ENCODE assay signal across 21 mouse cellular contexts in genomic region chr13:72578416-72578815, GRCm38 (mm10). TPM values are rescaled to one million over a fixed set of nuclear protein-coding genes. Genes with fewer than 3 reads are reported as not detected.
DNase-seq lines count a peak whose midpoint lies in the region; ATAC-seq lines count a peak whose summit lies in the region.
"Had no signal": no experiment of that assay in that cellular context is flagged by ENCODE, and none has a peak within 500 bp of the region (broad histone marks: within the 10 kb centered on the region; RNA-seq: fewer than 3 reads in every experiment).

No protein-coding gene starts in this region.

- H3K4me1 ChIP-seq in heart, embryonic 12.5 days (replicated peaks): no peaks in the 10 kb centered on the region
- H3K4me1 ChIP-seq in kidney, embryonic 14.5 days (ENCODE audit: control insufficient read depth, insufficient read depth, low read length): no peaks in the 10 kb centered on the region
- no peaks in the 10 kb centered on the region for H3K4me1 ChIP-seq in neural tube, embryonic 15.5 days
- H3K4me1 ChIP-seq: forebrain, embryonic 10.5 days; forebrain, embryonic 13.5 days; hindbrain, embryonic 12.5 days; hindbrain, embryonic 15.5 days had no signal

- WGBS in heart, embryonic 12.5 days: 67% methylated on average over 3 of the region's 3 CpGs
- WGBS in kidney, embryonic 14.5 days: 84% methylated on average over 3 of the region's 3 CpGs
- WGBS in neural tube, embryonic 15.5 days: 86% methylated on average over 3 of the region's 3 CpGs

- H3K9me3 ChIP-seq in heart, embryonic 12.5 days (replicated peaks): no peaks in the 10 kb centered on the region
- H3K9me3 ChIP-seq in kidney, embryonic 14.5 days (ENCODE audit: control insufficient read depth, low read length): no peaks in the 10 kb centered on the region
- H3K9me3 ChIP-seq in neural tube, embryonic 15.5 days (replicated peaks): no peaks in the 10 kb centered on the region
- H3K9me3 ChIP-seq: forebrain, embryonic 10.5 days; forebrain, embryonic 13.5 days had no signal

- H3K4me3 ChIP-seq in heart, embryonic 12.5 days: no peak overlapping the region
- H3K4me3 ChIP-seq in kidney, embryonic 14.5 days (ENCODE audit: low read length): no peak overlapping the region
- no peak overlapping the region for H3K4me3 ChIP-seq in neural tube, embryonic 15.5 days (replicated peaks)
- H3K4me3 ChIP-seq: forebrain, embryonic 10.5 days; forebrain, embryonic 13.5 days; hindbrain, embryonic 12.5 days; hindbrain, embryonic 15.5 days had no signal

- DNase-seq in heart, adult 11 months: peak; percentile 66
- DNase-seq in kidney, adult 18-20 months: peak; percentile 36
- no peak for DNase-seq in kidney, postnatal 4 days
- peak; percentile 65 for DNase-seq in kidney, adult 9 months
- DNase-seq in kidney, postnatal 36 days: peak; percentile 37 to 61
- DNase-seq: adrenal gland, postnatal 10 days; adrenal gland, postnatal 36 days; cerebellum, adult 18-20 months; cerebellum, adult 9-10 months; cerebellum, postnatal 14 days; gastrocnemius, postnatal 10 days; gastrocnemius, postnatal 36 days had no signal

- no peak overlapping the region for H3K27ac ChIP-seq in heart, embryonic 12.5 days (ENCODE audit: poor library complexity, severe bottlenecking)
- no peak overlapping the region for H3K27ac ChIP-seq in kidney, embryonic 14.5 days (ENCODE audit: low read depth, low read length)
- H3K27ac ChIP-seq in neural tube, embryonic 15.5 days (replicated peaks): no peak overlapping the region
- H3K27ac ChIP-seq: forebrain, embryonic 10.5 days; forebrain, embryonic 13.5 days; hindbrain, embryonic 12.5 days; hindbrain, embryonic 15.5 days had no signal

- H3K27me3 ChIP-seq in heart, embryonic 12.5 days (replicated peaks): no peaks in the 10 kb centered on the region
- H3K27me3 ChIP-seq in kidney, embryonic 14.5 days (ENCODE audit: control insufficient read depth, insufficient read depth, low read length): no peaks in the 10 kb centered on the region
- H3K27me3 ChIP-seq in neural tube, embryonic 15.5 days (replicated peaks): no peaks in the 10 kb centered on the region
- H3K27me3 ChIP-seq: forebrain, embryonic 13.5 days; hindbrain, embryonic 12.5 days; hindbrain, embryonic 15.5 days had no signal

- no peak for ATAC-seq in heart, embryonic 12.5 days (ENCODE audit: insufficient number of reproducible peaks, low FRiP score)
- ATAC-seq in kidney, embryonic 14.5 days (ENCODE audit: low FRiP score, low TSS enrichment): no peak
- ATAC-seq in neural tube, embryonic 15.5 days (ENCODE audit: low FRiP score): no peak
- ATAC-seq: activated CD4-positive, CD25-positive, alpha-beta regulatory T cell, adult 4 months; forebrain, embryonic 13.5 days; forebrain, embryonic 16.5 days had no signal

- H3K36me3 ChIP-seq in heart, embryonic 12.5 days: no peaks in the 10 kb centered on the region
- no peaks in the 10 kb centered on the region for H3K36me3 ChIP-seq in kidney, embryonic 14.5 days (ENCODE audit: control insufficient read depth, insufficient read depth, low read length)
- no peaks in the 10 kb centered on the region for H3K36me3 ChIP-seq in neural tube, embryonic 15.5 days
- H3K36me3 ChIP-seq: forebrain, embryonic 10.5 days; hindbrain, embryonic 12.5 days; hindbrain, embryonic 15.5 days had no signal

- H3K4me2 ChIP-seq in heart, embryonic 12.5 days: no peak overlapping the region
- H3K4me2 ChIP-seq in kidney, embryonic 14.5 days (replicated peaks; ENCODE audit: low read depth, low read length): no peak overlapping the region
- H3K4me2 ChIP-seq in neural tube, embryonic 15.5 days: no peak overlapping the region
- H3K4me2 ChIP-seq: forebrain, embryonic 13.5 days; hindbrain, embryonic 12.5 days; hindbrain, embryonic 15.5 days had no signal

- H3K9ac ChIP-seq in heart, embryonic 12.5 days: no peak overlapping the region
- H3K9ac ChIP-seq in kidney, embryonic 14.5 days (ENCODE audit: low read depth, low read length): no peak overlapping the region
- no peak overlapping the region for H3K9ac ChIP-seq in neural tube, embryonic 15.5 days (replicated peaks)
- H3K9ac ChIP-seq: forebrain, embryonic 13.5 days; hindbrain, embryonic 12.5 days; hindbrain, embryonic 15.5 days had no signal

RNA-seq across cellular contexts. Expression of gene Irx2, which starts 50.2 kb away (rescaled TPM):
- polyA plus RNA-seq in heart, embryonic 12.5 days (2016; fragmentation: Nextera tagmentation; extraction: Ambion mirVana): 15.3 and 15.5 TPM in 2 replicates
- polyA plus RNA-seq in kidney, embryonic 14.5 days (2014; fragmentation: Nextera tagmentation; extraction: Ambion mirVana): 3.9 and 5.4 TPM in 2 replicates
- 8.1 and 11.4 TPM in 2 replicates for polyA plus RNA-seq in neural tube, embryonic 15.5 days (2015; fragmentation: Nextera tagmentation; extraction: Ambion mirVana)
- polyA plus RNA-seq: activated CD4-positive, CD25-positive, alpha-beta regulatory T cell, adult 4 months had no signal

Comparison
In these comparisons a context has a peak if more than half of its experiments do, and no peak if none do; other contexts are left out.
1. DNase-seq: peak in heart, adult 11 months (single experiment), kidney, adult 18-20 months (single experiment), kidney, adult 9 months (single experiment) and kidney, postnatal 36 days (2 of 2); none in kidney, postnatal 4 days (0 of 2).